Mouse (Mus musculus) MEL (cell line): ENCODE results near the gene Vmn1r85. TPM values are rescaled to one million over a fixed set of nuclear protein-coding genes. Genes with fewer than 3 reads are reported as not detected.
"Not testable (repeated sequence)": the region's sequence is repeated elsewhere in the genome, so short reads cannot be mapped to it uniquely, and the experiment has no call there.

ENCODE experiments used
- DNase-seq: peaks from one replicate; pipeline ENCODE4 v3.0.0; 2011; ENCODE audit warnings: low read depth, low spot score
- H3K27ac ChIP-seq: 2 replicates; pipeline ENCODE4 v1.5.1; 2012; ENCODE audit warnings: low read depth, mild to moderate bottlenecking, control low read depth, low read length, moderate library complexity; ENCODE audit not compliant: control insufficient read depth
- H3K27me3 ChIP-seq, 2 experiments: fragments of 150-350 bp in 1 of 2; sonication (generic) in 1 of 2; 2 replicates each; pipeline ENCODE4 v1.6.1; 2012; ENCODE audit warnings: low read length in 2 of 2, mild to moderate bottlenecking in 2 of 2, improper control_type of control experiment in 1 of 2, moderate library complexity in 1 of 2; ENCODE audit not compliant: insufficient read depth in 2 of 2, control insufficient read depth in 1 of 2
- H3K36me3 ChIP-seq, 2 experiments: 2 replicates each; pipeline ENCODE4 v1.6.1; 2012 to 2014; ENCODE audit warnings: low read length in 2 of 2, improper control_type of control experiment in 1 of 2, inconsistent platforms in 1 of 2, mild to moderate bottlenecking in 1 of 2; ENCODE audit not compliant: insufficient read depth in 2 of 2, control insufficient read depth in 1 of 2
- H3K4me1 ChIP-seq, 2 experiments: fragments of 150-350 bp in 1 of 2; sonication (generic) in 1 of 2; 2 replicates each; pipeline ENCODE4 v1.6.1; 2012; ENCODE audit warnings: low read length in 2 of 2, improper control_type of control experiment in 1 of 2, mild to moderate bottlenecking in 1 of 2; ENCODE audit not compliant: insufficient read depth in 2 of 2, control insufficient read depth in 1 of 2
- H3K4me3 ChIP-seq, 2 experiments: fragments of 150-350 bp in 1 of 2; sonication (generic) in 1 of 2; 2 replicates each; pipeline ENCODE4 v1.5.1; 2012; ENCODE audit warnings: low read depth in 2 of 2, low read length in 2 of 2, mild to moderate bottlenecking in 2 of 2, moderate library complexity in 2 of 2, control low read depth in 1 of 2, improper control_type of control experiment in 1 of 2; ENCODE audit not compliant: control insufficient read depth in 1 of 2, insufficient read depth in 1 of 2
- H3K79me2 ChIP-seq: 2 replicates; pipeline ENCODE4 v1.6.1; 2012; ENCODE audit warnings: mild to moderate bottlenecking, low read length, moderate library complexity; ENCODE audit not compliant: control insufficient read depth, poor library complexity, insufficient read depth
- H3K9ac ChIP-seq: 2 replicates; pipeline ENCODE4 v1.6.1; 2012; ENCODE audit warnings: low read depth, mild to moderate bottlenecking, control low read depth, low read length, moderate library complexity; ENCODE audit not compliant: control insufficient read depth, poor library complexity, severe bottlenecking
- H3K9me3 ChIP-seq: fragments of 150-350 bp; sonication (generic); replicated peaks from 2 replicates; pipeline ENCODE4 v1.6.1; 2012; ENCODE audit warnings: mild to moderate bottlenecking, low read length, improper control_type of control experiment, moderate library complexity; ENCODE audit not compliant: insufficient read depth
- BHLHE40 ChIP-seq: IDR thresholded peaks from 2 replicates; pipeline ENCODE4 v1.6.1; 2012; ENCODE audit warnings: low read depth, mild to moderate bottlenecking, inconsistent platforms, low read length, improper control_type of control experiment, borderline replicate concordance
- CHD1 ChIP-seq: IDR thresholded peaks from 2 replicates; pipeline ENCODE4 v1.6.1; 2012; ENCODE audit warnings: low read depth, mild to moderate bottlenecking, inconsistent platforms, low read length, improper control_type of control experiment
- CHD2 ChIP-seq: IDR thresholded peaks from 2 replicates; pipeline ENCODE4 v1.6.1; 2011; ENCODE audit warnings: low read length, improper control_type of control experiment
- CTCF ChIP-seq, 3 experiments: IDR thresholded peaks in 2 of 3; conservative IDR thresholded peaks in 1 of 3; 2 replicates each; pipeline ENCODE4 v1.5.1; 2011 to 2012; ENCODE audit warnings: low read length in 3 of 3, low read depth in 2 of 3, mild to moderate bottlenecking in 2 of 3, improper control_type of control experiment in 1 of 3, inconsistent platforms in 1 of 3, mixed read lengths in 1 of 3, moderate library complexity in 1 of 3; ENCODE audit not compliant: control insufficient read depth in 1 of 3, insufficient read depth in 1 of 3, poor library complexity in 1 of 3, severe bottlenecking in 1 of 3
- EP300 ChIP-seq, 2 experiments: IDR thresholded peaks; 2 replicates each; pipeline ENCODE4 v1.6.1; 2011; ENCODE audit warnings: improper control_type of control experiment in 2 of 2, low read length in 2 of 2, low read depth in 1 of 2, mild to moderate bottlenecking in 1 of 2
- ETS1 ChIP-seq: IDR thresholded peaks from 2 replicates; pipeline ENCODE4 v1.6.1; 2012; ENCODE audit warnings: low read depth, mild to moderate bottlenecking, inconsistent platforms, low read length, improper control_type of control experiment, moderate library complexity
- GATA1 ChIP-seq: IDR thresholded peaks from 2 replicates; pipeline ENCODE4 v1.6.1; 2011; ENCODE audit warnings: low read depth, low read length, improper control_type of control experiment
- HCFC1 ChIP-seq: IDR thresholded peaks from 2 replicates; pipeline ENCODE4 v1.6.1; 2012; ENCODE audit warnings: low read depth, mild to moderate bottlenecking, inconsistent platforms, low read length, improper control_type of control experiment, moderate library complexity
- JUND ChIP-seq: IDR thresholded peaks from 2 replicates; pipeline ENCODE4 v1.6.1; 2011; ENCODE audit warnings: low read depth, mild to moderate bottlenecking, improper control_type of control experiment, low read length
- MAX ChIP-seq: IDR thresholded peaks from 2 replicates; pipeline ENCODE4 v1.6.1; 2011; ENCODE audit warnings: low read length, improper control_type of control experiment
- MAZ ChIP-seq: IDR thresholded peaks from 2 replicates; pipeline ENCODE4 v1.6.1; 2012; ENCODE audit warnings: low read depth, mild to moderate bottlenecking, inconsistent platforms, low read length, improper control_type of control experiment
- MEF2A ChIP-seq: IDR thresholded peaks from 2 replicates; pipeline ENCODE4 v1.6.1; 2014; ENCODE audit warnings: low read depth, mild to moderate bottlenecking, inconsistent platforms, low read length, improper control_type of control experiment; ENCODE audit not compliant: poor library complexity, insufficient replicate concordance, severe bottlenecking; ENCODE audit errors: extremely low read depth
- MXI1 ChIP-seq: IDR thresholded peaks from 2 replicates; pipeline ENCODE4 v1.6.1; 2011; ENCODE audit warnings: mild to moderate bottlenecking, low read depth, low read length, improper control_type of control experiment
- MYB ChIP-seq: IDR thresholded peaks from 2 replicates; pipeline ENCODE4 v1.6.1; 2011; ENCODE audit warnings: mild to moderate bottlenecking, low read depth, low read length, improper control_type of control experiment
- POLR2AphosphoS2 ChIP-seq: IDR thresholded peaks from 2 replicates; pipeline ENCODE4 v1.6.1; 2011; ENCODE audit warnings: low read length, improper control_type of control experiment
- POLR2AphosphoS5 ChIP-seq: IDR thresholded peaks from 2 replicates; pipeline ENCODE4 v1.6.1; 2012; ENCODE audit warnings: low read depth, borderline replicate concordance, mild to moderate bottlenecking, inconsistent platforms, low read length, moderate library complexity, mixed read lengths
- RAD21 ChIP-seq: IDR thresholded peaks from 2 replicates; pipeline ENCODE4 v1.6.1; 2011; ENCODE audit warnings: mild to moderate bottlenecking, low read depth, low read length, improper control_type of control experiment
- RCOR1 ChIP-seq: IDR thresholded peaks from 2 replicates; pipeline ENCODE4 v1.6.1; 2012; ENCODE audit warnings: low read depth, mild to moderate bottlenecking, inconsistent platforms, low read length, improper control_type of control experiment
- TAL1 ChIP-seq: IDR thresholded peaks from 2 replicates; pipeline ENCODE4 v1.6.1; 2012; ENCODE audit warnings: mild to moderate bottlenecking, inconsistent platforms, low read length, moderate library complexity, mixed read lengths
- TCF12 ChIP-seq: IDR thresholded peaks from 2 replicates; pipeline ENCODE4 v1.6.1; 2014; ENCODE audit warnings: low read depth, mild to moderate bottlenecking, inconsistent platforms, low read length, improper control_type of control experiment, moderate library complexity
- USF1 ChIP-seq: IDR thresholded peaks from 2 replicates; pipeline ENCODE4 v1.6.1; 2014; ENCODE audit warnings: low read depth, mild to moderate bottlenecking, inconsistent platforms, low read length, improper control_type of control experiment, moderate library complexity
- ZC3H11A ChIP-seq: IDR thresholded peaks from 2 replicates; pipeline ENCODE4 v1.6.1; 2012; ENCODE audit warnings: low read depth, mild to moderate bottlenecking, inconsistent platforms, low read length, improper control_type of control experiment
- polyA plus RNA-seq, 2 experiments: library from polyadenylated mRNA; stranded (reverse) in 1 of 2; unstranded in 1 of 2; fragments of >175 nt in 1 of 2; fragments of >200 nt in 1 of 2; gene quantifications; 2 replicates each; pipeline versions ENCODE4 v1.2.1 to v1.2.4; 2012; ENCODE audit warnings: low replicate concordance in 2 of 2, low read depth in 1 of 2; ENCODE audit not compliant: insufficient read length in 2 of 2, insufficient read depth in 1 of 2, missing spikeins in 1 of 2
- total RNA-seq: library from RNA; depleted of rRNA; stranded (reverse); fragments of 300-350 nt; gene quantifications from 2 replicates; pipeline ENCODE4 v1.2.3, GENCODE M21; 2012

Gene Vmn1r85
- total and polyA plus RNA-seq, 3 experiments = not detected

GRCm38 (mm10) chr7:13137340-13137739, 42.4 kb upstream of the Vmn1r85 start:
- Histone ChIP-seq H3K79me2 (no peaks in the 10 kb centered on the region), H3K9me3 (no peaks in the 10 kb centered on the region), H3K9ac (no peak overlapping the region), H3K4me3 (no peak overlapping the region), H3K4me1 (no peaks in the 10 kb centered on the region), H3K27ac (no peak overlapping the region), H3K36me3 (no peaks in the 10 kb centered on the region), H3K27me3 (no peaks in the 10 kb centered on the region)
- no peak for TF ChIP-seq MAX
- no peak for DNase-seq

DNA sequence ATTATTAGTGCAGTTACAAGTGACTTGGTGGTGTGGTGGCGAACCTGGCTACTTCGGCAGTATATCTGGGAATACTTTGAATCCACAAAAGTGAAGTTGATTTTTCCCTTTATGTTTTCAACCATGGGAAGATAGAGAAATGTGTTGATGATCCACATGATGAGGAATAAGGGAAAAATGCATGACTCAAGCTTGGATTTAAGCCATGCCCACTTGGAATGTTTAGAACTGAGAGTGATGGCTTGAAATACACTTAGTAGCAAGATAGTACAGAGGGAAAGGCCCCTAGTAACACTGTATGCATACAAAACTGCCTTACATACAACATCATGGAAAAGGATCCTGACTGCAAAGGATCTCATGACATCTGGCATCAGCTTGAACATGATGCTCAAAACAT, 36.9 kb upstream of the Vmn1r85 start:
- no peaks in the 10 kb centered on the region for H3K36me3 ChIP-seq
- H3K9me3 ChIP-seq = no peaks in the 10 kb centered on the region
- TF ChIP-seq ZC3H11A = no peak
- TF ChIP-seq MXI1 = no peak
- no peak for TF ChIP-seq POLR2AphosphoS5
- TF ChIP-seq HCFC1 = no peak
- no peak for TF ChIP-seq BHLHE40
- TF ChIP-seq MYB = no peak
- no peak for TF ChIP-seq POLR2AphosphoS2
- TF ChIP-seq RCOR1 = no peak
- no peak for TF ChIP-seq CHD1
- no peaks in the 10 kb centered on the region for H3K4me1 ChIP-seq
- no peak overlapping the region for H3K4me3 ChIP-seq
- no peak for DNase-seq
- no peak overlapping the region for H3K9ac ChIP-seq
- no peaks in the 10 kb centered on the region for H3K79me2 ChIP-seq
- no peaks in the 10 kb centered on the region for H3K27me3 ChIP-seq
- H3K27ac ChIP-seq = no peak overlapping the region

GRCm38 (mm10) chr7:13123554-13124153, 28.7 kb upstream of the Vmn1r85 start:
- H3K79me2 ChIP-seq, H3K36me3 ChIP-seq, H3K9me3 ChIP-seq, H3K27me3 ChIP-seq, H3K27ac ChIP-seq, H3K4me1 ChIP-seq: not testable (repeated sequence)
- Histone ChIP-seq H3K4me3 (peak overlapping the region; percentile 42 to 63; a peak in 3 of 4 replicates), H3K9ac (peak overlapping the region; percentile 71)
- DNase-seq = peak; percentile 23

GRCm38 (mm10) chr7:13119817-13120216, 24.8 kb upstream of the Vmn1r85 start, which contains the start of gene Vmn1r86:
Gene Vmn1r86 (minus strand): TSS chr7:13119917.
- DNase-seq = no peak
- Histone ChIP-seq H3K9me3 (no peaks in the 10 kb centered on the region), H3K27me3 (no peaks in the 10 kb centered on the region), H3K79me2 (no peaks in the 10 kb centered on the region), H3K27ac (no peak within 1 kb of the TSS), H3K4me3 (no peak within 1 kb of the TSS), H3K9ac (no peak within 1 kb of the TSS), H3K4me1 (no peaks in the 10 kb centered on the region), H3K36me3 (no peaks in the 10 kb centered on the region)
- no peak for TF ChIP-seq POLR2AphosphoS2
- no peak for TF ChIP-seq MYB
- TF ChIP-seq USF1 = no peak
- TF ChIP-seq CHD2 = no peak
- no peak for TF ChIP-seq ETS1
- TF ChIP-seq GATA1 = no peak
- no peak for TF ChIP-seq TAL1
- TF ChIP-seq TCF12 = no peak
- no peak for TF ChIP-seq MAZ
- TF ChIP-seq CTCF (IDR thresholded peaks at IDR 0.05 in 2 of 3, conservative IDR thresholded peaks at IDR 0.05 in 1 of 3; ENCODE audit: control insufficient read depth in 1 of 3, insufficient read depth in 1 of 3, low read depth in 2 of 3, low read length in 3 of 3, poor library complexity in 1 of 3, severe bottlenecking in 1 of 3) = no peak
- no peak for TF ChIP-seq JUND
- no peak for TF ChIP-seq MEF2A
- TF ChIP-seq EP300 (IDR thresholded peaks at IDR 0.05; ENCODE audit: low read depth in 1 of 2, low read length in 2 of 2) = no peak
- TF ChIP-seq MXI1 = no peak
- TF ChIP-seq RAD21 = no peak
